Mouse (Mus musculus) liver, postnatal 0 days (tissue): ENCODE data around the gene Nyap2.

Experiments
- CTCF ChIP-seq: sonication (generic); IDR thresholded peaks from 2 replicates; pipeline ENCODE4 v1.5.1; 2016; ENCODE audit warnings: antibody characterized with exemption, low read depth
- EP300 ChIP-seq: IDR thresholded peaks from 2 replicates; pipeline ENCODE4 v1.6.1; 2016; ENCODE audit warnings: antibody characterized with exemption, low read depth, mild to moderate bottlenecking

GRCm38 (mm10) chr1:81180686-81181085 is 103.9 kb downstream of the Nyap2 start:
- TF ChIP-seq CTCF (no peak), EP300 (no peak)
